Mouse (Mus musculus) intestine, postnatal 0 days (tissue): ENCODE results near the gene Gripap1. TPM values are rescaled to one million over a fixed set of nuclear protein-coding genes. Genes with fewer than 3 reads are reported as not detected.
"Not testable (repeated sequence)": the region's sequence is repeated elsewhere in the genome, so short reads cannot be mapped to it uniquely, and the experiment has no call there.

Experiments used
- ATAC-seq: fragments of 200-750 bp; cut with Nextera tagmentation; 2 replicates; pipeline ENCODE4 v1.8.0; 2017; ENCODE audit warnings: mild to moderate bottlenecking, moderate TSS enrichment, moderate library complexity
- H3K27ac ChIP-seq: fragments of 300-500 bp; sonication (generic); 2 replicates; pipeline ENCODE4 v1.5.1; 2014; ENCODE audit warnings: mild to moderate bottlenecking, low read depth, low read length, moderate library complexity
- H3K27me3 ChIP-seq: fragments of 300-500 bp; sonication (generic); replicated peaks from 2 replicates; pipeline ENCODE4 v1.6.1; 2014; ENCODE audit warnings: low read length, mixed read lengths; ENCODE audit not compliant: control insufficient read depth, insufficient read depth
- H3K36me3 ChIP-seq: fragments of 300-500 bp; sonication (generic); 2 replicates; pipeline ENCODE4 v1.6.1; 2014; ENCODE audit warnings: mild to moderate bottlenecking, moderate library complexity; ENCODE audit not compliant: control insufficient read depth, insufficient read depth
- H3K4me1 ChIP-seq: fragments of 300-500 bp; sonication (generic); replicated peaks from 2 replicates; pipeline ENCODE4 v1.6.1; 2014; ENCODE audit warnings: antibody characterized with exemption, low read length, mixed read lengths; ENCODE audit not compliant: control insufficient read depth, insufficient read depth
- H3K4me2 ChIP-seq: fragments of 300-500 bp; sonication (generic); replicated peaks from 2 replicates; pipeline ENCODE4 v1.6.1; 2014; ENCODE audit warnings: low read depth, mild to moderate bottlenecking, moderate library complexity
- H3K4me3 ChIP-seq: fragments of 300-500 bp; sonication (generic); 2 replicates; pipeline ENCODE4 v1.5.1; 2014; ENCODE audit warnings: low read depth, low read length
- H3K9ac ChIP-seq: fragments of 300-500 bp; sonication (generic); 2 replicates; pipeline ENCODE4 v1.6.1; 2014; ENCODE audit warnings: mild to moderate bottlenecking, low read depth, low read length
- H3K9me3 ChIP-seq: fragments of 300-500 bp; sonication (generic); 2 replicates; pipeline ENCODE4 v1.6.1; 2016; ENCODE audit warnings: mixed run types; ENCODE audit not compliant: control insufficient read depth
- CTCF ChIP-seq: sonication (generic); IDR thresholded peaks from 2 replicates; pipeline ENCODE4 v1.5.1; 2016; ENCODE audit warnings: low read depth, mild to moderate bottlenecking, control low read depth, antibody characterized with exemption, moderate library complexity
- WGBS: fragments of 180-500 bp; shearing (Covaris S2); extraction: QIAGEN DNeasy Blood & Tissue Kit; methylation state at CpG from one replicate; pipeline ENCODE4 v1.1.7; 2014; 5-methylcytosine and 5-hydroxymethylcytosine counted together
- polyA plus RNA-seq: library from polyadenylated mRNA; unstranded; fragments of >200 nt; fragmentation: Nextera tagmentation; extraction: Ambion mirVana; gene quantifications from 2 replicates; pipeline ENCODE4 v1.2.1, GENCODE M21; 2015

Gripap1 gene
- polyA plus RNA-seq, 1 experiment from 2014 or later, result 17.6 TPM

DNA sequence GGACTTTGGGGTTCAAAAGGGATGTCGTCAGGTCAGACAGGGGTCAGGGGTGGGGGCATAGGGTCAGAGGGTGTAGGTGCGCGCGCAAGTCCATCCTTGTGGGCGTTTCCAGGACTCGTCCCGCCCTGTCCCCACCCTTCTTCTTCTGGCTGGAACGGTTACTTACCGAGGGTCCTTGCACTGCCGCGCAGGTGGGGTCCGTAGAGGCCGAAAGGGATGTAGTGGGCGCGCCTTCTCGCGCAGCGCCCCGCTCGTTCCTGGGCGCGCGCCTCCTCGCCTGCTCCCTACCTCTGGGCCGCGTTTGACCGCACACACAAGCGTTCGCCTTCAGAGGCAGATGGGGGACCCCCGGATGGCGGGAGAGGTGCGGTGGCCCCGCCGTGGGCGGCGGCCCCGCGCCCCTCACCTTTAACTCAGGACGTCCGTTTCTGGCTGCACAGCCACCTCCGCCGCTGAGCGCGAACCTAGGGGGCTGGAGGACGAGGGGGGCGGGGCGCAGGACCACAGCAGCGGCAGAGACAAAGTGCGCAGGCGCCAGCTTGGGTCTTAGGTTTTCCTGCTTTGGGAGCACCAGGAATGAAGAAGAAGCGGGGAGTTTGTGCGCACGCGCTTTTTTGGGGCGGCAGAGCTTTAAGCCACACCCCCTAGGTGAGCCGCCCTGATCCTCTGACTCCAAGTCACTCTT lies 39.0 kb upstream of the Gripap1 start, which contains the start of gene Ccdc120:
Gene Ccdc120 (minus strand): TSS at position 474 of the 685 bp plus-strand sequence.
- H3K27ac ChIP-seq, result no peak within 1 kb of the TSS
- H3K4me3 ChIP-seq, result peak within 1 kb of the TSS; percentile 63
- no peaks in the 10 kb centered on the region for H3K36me3 ChIP-seq
- H3K4me1 ChIP-seq, result no peaks in the 10 kb centered on the region
- H3K9ac ChIP-seq, result peak within 1 kb of the TSS; percentile 40
- peak; percentile 36; the same call in 1 of the 2 replicates for ATAC-seq
- H3K4me2 ChIP-seq, result peak within 1 kb of the TSS; percentile 72
- no peaks in the 10 kb centered on the region for H3K9me3 ChIP-seq
- H3K27me3 ChIP-seq, result no peaks in the 10 kb centered on the region
- WGBS, result 12% methylated on average over 56 of the region's 56 CpGs
- TF ChIP-seq CTCF, result no peak

DNA sequence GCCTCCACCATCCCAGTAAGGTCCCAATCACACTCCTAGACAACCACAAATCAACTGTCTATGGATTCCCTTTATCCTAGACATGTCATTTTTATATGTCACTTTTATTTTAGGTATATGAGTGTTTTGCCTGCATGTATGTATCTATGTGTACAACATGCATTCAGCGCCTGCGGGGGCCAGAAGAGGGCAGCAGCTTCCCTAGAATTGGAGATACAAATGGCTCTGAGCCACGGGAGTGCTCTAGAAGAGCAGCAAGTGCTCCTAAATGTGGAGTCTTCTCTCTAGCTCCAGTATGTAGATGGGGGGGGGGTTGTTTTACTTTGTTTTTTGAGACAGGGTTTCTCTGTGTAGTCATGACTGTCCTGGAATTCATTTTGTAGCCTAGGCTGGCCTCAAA lies 35.9 kb upstream of the Gripap1 start:
- H3K9ac ChIP-seq, H3K27me3 ChIP-seq, H3K36me3 ChIP-seq, ATAC-seq, H3K4me1 ChIP-seq, H3K27ac ChIP-seq, H3K4me2 ChIP-seq, H3K4me3 ChIP-seq, H3K9me3 ChIP-seq: not testable (repeated sequence)
- WGBS, result 17% methylated on average over 3 of the region's 3 CpGs
- TF ChIP-seq CTCF, result peak; percentile 62

DNA sequence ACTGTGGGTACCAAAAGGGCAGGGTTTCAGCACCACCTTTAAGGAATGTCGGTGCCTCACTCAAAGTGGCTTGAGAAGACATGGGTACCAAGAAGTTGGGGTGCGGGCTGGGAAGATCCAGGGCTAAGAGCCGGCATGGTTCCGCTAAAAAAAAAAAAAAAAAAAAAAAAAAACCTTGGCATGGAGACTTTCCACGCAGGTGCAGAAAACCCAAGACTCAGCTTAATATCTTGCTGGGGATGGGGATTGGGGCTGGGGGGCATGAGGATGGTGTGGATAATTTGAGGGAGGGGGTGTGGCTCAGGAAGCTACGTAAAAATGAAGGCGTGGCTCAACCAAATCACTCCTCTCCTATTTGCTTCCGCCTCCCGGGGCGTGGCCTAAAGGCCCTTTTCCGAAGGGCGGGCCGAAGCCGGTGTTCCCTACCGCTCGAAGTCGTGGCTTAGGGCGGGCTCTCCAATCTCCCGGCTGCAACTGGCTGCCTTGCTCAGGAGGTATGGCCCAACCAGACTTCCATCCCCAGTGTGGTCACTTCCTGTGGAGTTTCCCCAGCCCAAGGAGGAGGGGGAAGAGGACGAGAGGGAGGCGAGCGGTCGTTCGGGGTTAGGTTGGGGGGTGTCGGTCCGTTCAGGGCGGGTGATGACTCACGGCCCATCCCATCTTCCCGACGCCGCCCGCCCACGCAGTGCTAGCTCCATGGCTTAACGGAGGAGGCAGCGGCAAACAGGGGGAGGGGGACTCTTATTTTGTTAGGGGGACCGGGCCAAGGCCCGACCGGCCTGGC lies 27.2 kb upstream of the Gripap1 start, which contains the start of gene Tfe3:
Gene Tfe3 (plus strand): TSS at position 424 of the 784 bp plus-strand sequence.
- H3K4me2 ChIP-seq, result peak within 1 kb of the TSS; percentile 69
- H3K4me1 ChIP-seq, result no peaks in the 10 kb centered on the region
- no peaks in the 10 kb centered on the region for H3K27me3 ChIP-seq
- peak within 1 kb of the TSS; percentile 63 for H3K4me3 ChIP-seq
- peak; percentile 97 for ATAC-seq
- peaks cover 6% of the 10 kb centered on the region; the same call in 1 of the 2 replicates for H3K36me3 ChIP-seq
- 22% methylated on average over 37 of the region's 38 CpGs for WGBS
- H3K9me3 ChIP-seq, result no peaks in the 10 kb centered on the region
- peak within 1 kb of the TSS; percentile 73 for H3K27ac ChIP-seq
- TF ChIP-seq CTCF, result no peak
- peak within 1 kb of the TSS; percentile 58 for H3K9ac ChIP-seq

DNA sequence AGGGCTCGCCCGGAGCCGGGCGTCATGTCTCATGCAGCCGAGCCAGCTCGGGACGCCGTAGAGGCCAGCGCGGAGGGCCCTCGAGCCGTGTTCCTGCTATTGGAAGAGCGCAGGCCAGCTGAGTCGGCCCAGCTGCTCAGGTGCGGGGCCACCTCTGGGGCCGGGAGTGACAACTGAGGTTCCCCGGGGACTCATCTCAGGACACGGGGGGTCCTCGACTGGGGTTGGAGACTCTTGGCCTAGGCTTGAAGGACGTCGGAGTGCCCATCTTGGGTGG lies 26.7 kb upstream of the Gripap1 start:
- TF ChIP-seq CTCF, result no peak
- ATAC-seq, result peak; percentile 37

DNA sequence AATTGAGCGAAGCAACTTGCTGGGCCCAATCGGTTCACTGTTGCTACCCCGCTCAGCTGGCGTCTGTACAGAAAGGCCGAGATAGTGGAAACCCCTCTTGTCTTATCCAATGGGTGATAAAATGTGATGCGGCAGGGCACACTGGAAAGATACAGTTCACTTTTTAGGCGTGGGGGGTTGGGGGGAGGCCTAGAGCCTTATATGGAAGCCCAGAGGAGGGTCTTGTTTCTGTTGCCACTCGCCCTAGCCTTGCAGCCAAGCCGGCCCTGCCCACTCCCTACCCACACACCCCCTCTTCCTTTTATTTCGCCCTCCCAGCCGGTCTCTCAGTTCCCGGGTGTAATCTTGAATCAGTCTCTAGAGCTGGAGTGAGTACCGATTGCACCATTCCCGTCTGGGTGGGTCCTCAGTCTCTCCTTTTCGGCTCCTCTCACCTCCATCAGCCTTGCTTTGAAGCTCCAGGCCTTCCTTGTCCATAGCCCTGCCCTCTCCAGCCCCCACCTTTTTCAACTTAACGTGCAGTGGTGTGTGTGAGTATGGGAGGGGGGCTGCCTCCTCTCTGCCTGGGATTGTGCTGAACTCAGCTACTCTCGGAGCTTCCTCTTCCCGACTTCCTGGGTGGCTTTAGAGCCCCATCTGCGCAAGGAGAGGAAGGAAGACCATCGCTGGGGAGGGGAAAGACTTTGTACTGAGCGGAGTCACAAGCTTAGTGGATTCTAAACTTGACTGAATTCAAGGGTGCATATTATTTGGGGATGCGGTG lies 25.8 kb upstream of the Gripap1 start:
- Histone ChIP-seq H3K4me2 (peak overlapping the region; percentile 69), H3K9ac (no peak overlapping the region; the same call in 1 of the 2 replicates), H3K27me3 (no peaks in the 10 kb centered on the region), H3K36me3 (peaks cover 8% of the 10 kb centered on the region; the same call in 1 of the 2 replicates), H3K9me3 (no peaks in the 10 kb centered on the region), H3K4me1 (no peaks in the 10 kb centered on the region), H3K27ac (peak overlapping the region; percentile 28; the same call in 1 of the 2 replicates), H3K4me3 (peak overlapping the region; percentile 63)
- ATAC-seq, result no peak
- TF ChIP-seq CTCF, result no peak
- WGBS, result 12% methylated on average over 22 of the region's 22 CpGs

More for the DNA sequence above, 26.7 kb upstream of the Gripap1 start:
- no peaks in the 10 kb centered on the region for H3K9me3 ChIP-seq
- no peaks in the 10 kb centered on the region for H3K4me1 ChIP-seq
- peaks cover 8% of the 10 kb centered on the region; the same call in 1 of the 2 replicates for H3K36me3 ChIP-seq
- peak overlapping the region; percentile 69 for H3K4me2 ChIP-seq
- 15% methylated on average over 21 of the region's 21 CpGs for WGBS
- no peaks in the 10 kb centered on the region for H3K27me3 ChIP-seq
- peak overlapping the region; percentile 58 for H3K9ac ChIP-seq
- peak overlapping the region; percentile 73 for H3K27ac ChIP-seq
- peak overlapping the region; percentile 63 for H3K4me3 ChIP-seq
